Mouse (Mus musculus) intestine, embryonic 14.5 days (tissue): ENCODE results near the gene Celf1. TPM values are rescaled to one million over a fixed set of nuclear protein-coding genes. Genes with fewer than 3 reads are reported as not detected.
"Not testable (repeated sequence)": the region's sequence is repeated elsewhere in the genome, so short reads cannot be mapped to it uniquely, and the experiment has no call there.

Experiments
- ATAC-seq: fragments of 200-750 bp; cut with Nextera tagmentation; replicated peaks from 2 replicates; pipeline ENCODE4 v1.8.0; 2017; ENCODE audit warnings: low read depth, moderate number of reproducible peaks, moderate TSS enrichment, moderate library complexity; ENCODE audit not compliant: low FRiP score, low TSS enrichment
- DNase-seq: peaks from one replicate; pipeline ENCODE4 v3.0.0-alpha.2; 2018; ENCODE audit warnings: low spot score
- H3K27ac ChIP-seq: fragments of 300-500 bp; sonication (generic); 2 replicates; pipeline ENCODE4 v1.5.1; 2014; ENCODE audit warnings: low read depth, mild to moderate bottlenecking, control low read depth
- H3K27me3 ChIP-seq: fragments of 300-500 bp; sonication (generic); replicated peaks from 2 replicates; pipeline ENCODE4 v1.6.1; 2014; ENCODE audit warnings: low read length, control low read depth; ENCODE audit not compliant: control insufficient read depth, insufficient read depth
- H3K36me3 ChIP-seq: fragments of 300-500 bp; sonication (generic); 2 replicates; pipeline ENCODE4 v1.6.1; 2014; ENCODE audit warnings: low read length, control low read depth; ENCODE audit not compliant: control insufficient read depth, insufficient read depth
- H3K4me1 ChIP-seq: fragments of 300-500 bp; sonication (generic); replicated peaks from 2 replicates; pipeline ENCODE4 v1.6.1; 2014; ENCODE audit warnings: low read length, control low read depth, mixed read lengths; ENCODE audit not compliant: control insufficient read depth, insufficient read depth
- H3K4me2 ChIP-seq: fragments of 300-500 bp; sonication (generic); 2 replicates; pipeline ENCODE4 v1.6.1; 2014; ENCODE audit warnings: low read length
- H3K4me3 ChIP-seq: fragments of 300-500 bp; sonication (generic); 2 replicates; pipeline ENCODE4 v1.5.1; 2014; ENCODE audit warnings: low read depth, low read length, control low read depth, mixed read lengths
- H3K9ac ChIP-seq: fragments of 300-500 bp; sonication (generic); 2 replicates; pipeline ENCODE4 v1.6.1; 2014; ENCODE audit warnings: mild to moderate bottlenecking, low read length
- H3K9me3 ChIP-seq: fragments of 300-500 bp; sonication (generic); 2 replicates; pipeline ENCODE4 v1.6.1; 2016; ENCODE audit warnings: low read length, control low read depth; ENCODE audit not compliant: control insufficient read depth
- WGBS: fragments of 180-500 bp; shearing (Covaris S2); extraction: QIAGEN DNeasy Blood & Tissue Kit; methylation state at CpG from one replicate; pipeline ENCODE4 v1.1.7; 2014; 5-methylcytosine and 5-hydroxymethylcytosine counted together
- polyA plus RNA-seq: library from polyadenylated mRNA; unstranded; fragments of >200 nt; fragmentation: Nextera tagmentation; extraction: Ambion mirVana; gene quantifications from 2 replicates; pipeline ENCODE4 v1.2.1, GENCODE M21; 2014

The Celf1 gene
- polyA plus RNA-seq, 1 experiment from 2014 or later, result 70.6 TPM

- Histone ChIP-seq H3K9me3 (no peaks in the 10 kb centered on the region), H3K4me3 (no peak overlapping the region), H3K4me1 (no peaks in the 10 kb centered on the region), H3K27ac (no peak overlapping the region), H3K4me2 (no peak overlapping the region), H3K9ac (no peak overlapping the region), H3K36me3 (no peaks in the 10 kb centered on the region), H3K27me3 (no peaks in the 10 kb centered on the region)
- ATAC-seq (no peak), DNase-seq (no peak)
- WGBS, result 84% methylated on average over 8 of the region's 8 CpGs
These were observed 101.6 kb downstream of the Celf1 start for GRCm38 (mm10) chr2:91041786-91042185.

GRCm38 (mm10) chr2:91042651-91043398 lies 102.6 kb downstream of the Celf1 start:
- DNase-seq (no peak), ATAC-seq (0 out of 2 replicates have a peak, but pooled peaks have one; percentile 50)
- H3K9ac ChIP-seq, result no peak overlapping the region
- no peak overlapping the region for H3K4me2 ChIP-seq
- no peaks in the 10 kb centered on the region for H3K4me1 ChIP-seq
- WGBS, result 67% methylated on average over 21 of the region's 21 CpGs
- H3K27me3 ChIP-seq, result no peaks in the 10 kb centered on the region
- no peaks in the 10 kb centered on the region for H3K36me3 ChIP-seq
- H3K4me3 ChIP-seq, result no peak overlapping the region
- no peaks in the 10 kb centered on the region for H3K9me3 ChIP-seq
- H3K27ac ChIP-seq, result no peak overlapping the region

- Histone ChIP-seq H3K27me3 (no peaks in the 10 kb centered on the region), H3K9me3 (no peaks in the 10 kb centered on the region), H3K36me3 (no peaks in the 10 kb centered on the region), H3K9ac (no peak overlapping the region), H3K27ac (no peak overlapping the region), H3K4me2 (no peak overlapping the region), H3K4me3 (no peak overlapping the region), H3K4me1 (no peaks in the 10 kb centered on the region)
- no peak for ATAC-seq
- 74% methylated on average over 13 of the region's 13 CpGs for WGBS
- DNase-seq, result no peak
These were observed 104.5 kb downstream of the Celf1 start for GRCm38 (mm10) chr2:91044727-91045126.

- 85% methylated on average over 1 of the region's 1 CpGs for whole genome bisulfite sequencing
- H3K27ac ChIP-seq, H3K36me3 ChIP-seq, DNase-seq, H3K4me1 ChIP-seq, ATAC-seq, H3K27me3 ChIP-seq, H3K4me2 ChIP-seq, H3K9ac ChIP-seq, H3K4me3 ChIP-seq, H3K9me3 ChIP-seq: not testable (repeated sequence)
These were observed 105.6 kb downstream of the Celf1 start for GRCm38 (mm10) chr2:91045805-91046204.

- Histone ChIP-seq H3K9me3 (no peaks in the 10 kb centered on the region), H3K36me3 (no peaks in the 10 kb centered on the region), H3K9ac (no peak overlapping the region), H3K27ac (no peak overlapping the region), H3K27me3 (no peaks in the 10 kb centered on the region), H3K4me2 (no peak overlapping the region), H3K4me1 (no peaks in the 10 kb centered on the region), H3K4me3 (no peak overlapping the region)
- ATAC-seq, result no peak
- 57% methylated on average over 9 of the region's 9 CpGs for WGBS
- no peak for DNase-seq
These were observed 107.2 kb downstream of the Celf1 start for GRCm38 (mm10) chr2:91047359-91047758.

GRCm38 (mm10) chr2:91051917-91052316 lies 111.7 kb downstream of the Celf1 start:
- Histone ChIP-seq H3K4me2 (no peak overlapping the region), H3K27me3 (no peaks in the 10 kb centered on the region), H3K4me3 (no peak overlapping the region), H3K9ac (no peak overlapping the region), H3K4me1 (peaks cover 9% of the 10 kb centered on the region), H3K36me3 (peaks cover 20% of the 10 kb centered on the region), H3K27ac (no peak overlapping the region), H3K9me3 (no peaks in the 10 kb centered on the region)
- DNase-seq (no peak), ATAC-seq (no peak)
- 71% methylated on average over 3 of the region's 3 CpGs for WGBS

- Histone ChIP-seq H3K4me3 (no peak overlapping the region), H3K27ac (no peak overlapping the region), H3K4me1 (peaks cover 9% of the 10 kb centered on the region), H3K27me3 (no peaks in the 10 kb centered on the region), H3K4me2 (peak overlapping the region; percentile 53), H3K9ac (no peak overlapping the region), H3K36me3 (peaks cover 29% of the 10 kb centered on the region), H3K9me3 (no peaks in the 10 kb centered on the region)
- DNase-seq (no peak), ATAC-seq (no peak)
- WGBS, result 54% methylated on average over 2 of the region's 2 CpGs
These were observed 112.6 kb downstream of the Celf1 start for GRCm38 (mm10) chr2:91052752-91053151.

- Histone ChIP-seq H3K27me3 (no peaks in the 10 kb centered on the region), H3K4me2 (peak overlapping the region; percentile 53), H3K9me3 (no peaks in the 10 kb centered on the region), H3K4me1 (peaks cover 9% of the 10 kb centered on the region), H3K9ac (0 out of 2 replicates have a peak overlapping the region, but pooled peaks have one; percentile 27), H3K4me3 (peak overlapping the region; percentile 71), H3K36me3 (peaks cover 35% of the 10 kb centered on the region), H3K27ac (no peak overlapping the region)
- 0% methylated on average over 6 of the region's 6 CpGs for WGBS
- ATAC-seq, result peak; percentile 63
- DNase-seq, result no peak
These were observed 113.2 kb downstream of the Celf1 start for GRCm38 (mm10) chr2:91053181-91053933.
